Mouse (Mus musculus) ZHBTc4 (cell line): ENCODE data around the gene Rnf187.
A peak's percentile ranks its signal among the peaks of the same experiment; 100 is the strongest.

Source experiments
- DNase-seq: peaks from one replicate; pipeline ENCODE4 v3.0.0-alpha.2; 2011; ENCODE audit warnings: low read depth, low spot score

Rnf187 gene

DNA sequence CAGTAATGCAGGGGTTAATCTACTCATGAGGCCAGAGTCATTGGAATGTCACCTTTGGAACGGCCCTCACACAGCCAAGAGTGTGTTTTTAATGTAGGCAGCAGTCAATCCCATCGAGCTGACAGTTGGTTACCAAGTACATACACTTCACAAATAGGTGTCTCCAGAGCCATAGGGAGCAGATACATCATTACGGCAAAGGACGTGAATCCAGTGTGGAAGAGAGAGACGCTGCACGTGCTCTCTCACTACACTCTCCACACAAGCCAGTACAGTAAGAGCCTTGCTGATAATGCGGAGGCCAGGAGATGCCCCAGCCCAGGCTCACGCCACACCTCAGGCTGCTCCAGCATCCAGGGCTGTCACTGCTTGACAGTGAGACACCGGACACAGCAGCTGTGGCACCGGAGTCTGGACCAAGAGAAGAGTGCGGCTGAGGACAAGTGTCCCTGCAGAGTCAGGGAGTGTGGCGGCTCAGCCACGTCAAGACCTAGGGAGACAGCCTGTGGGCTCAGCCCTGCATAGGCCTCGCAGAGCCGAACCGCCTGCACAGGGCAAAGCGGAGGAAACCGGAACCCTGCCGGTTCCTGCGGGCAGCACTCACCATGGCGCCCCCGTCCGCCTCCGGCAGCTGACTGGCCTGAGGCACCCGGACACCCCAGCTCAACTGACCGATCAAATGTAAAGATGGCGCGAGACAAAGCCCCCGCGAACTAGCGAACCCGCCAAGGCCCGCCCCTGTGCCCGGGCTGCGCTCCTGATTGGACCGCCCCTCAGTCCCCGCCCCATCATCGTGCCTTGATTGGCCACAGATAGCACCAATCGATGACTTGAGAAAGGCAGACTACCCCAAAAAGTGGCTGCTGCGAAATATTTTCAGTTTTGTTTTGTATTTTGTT lies 35.0 kb downstream of the Rnf187 start, which contains the start of gene Zfp39:
Gene Zfp39 (minus strand): TSS at position 715 of the 899 bp plus-strand sequence.
- peak; percentile 96 for DNase-seq

- DNase-seq, result no peak
Observed at GRCm38 (mm10) chr11:58901080-58901479, 37.6 kb downstream of the Rnf187 start.

- no peak for DNase-seq
Observed at GRCm38 (mm10) chr11:58897485-58897884, 41.2 kb downstream of the Rnf187 start.

GRCm38 (mm10) chr11:58894456-58894855 lies 44.3 kb downstream of the Rnf187 start:
- DNase-seq, result peak; percentile 66

- no peak for DNase-seq
Observed at GRCm38 (mm10) chr11:58890511-58890910, 48.2 kb downstream of the Rnf187 start.

DNA sequence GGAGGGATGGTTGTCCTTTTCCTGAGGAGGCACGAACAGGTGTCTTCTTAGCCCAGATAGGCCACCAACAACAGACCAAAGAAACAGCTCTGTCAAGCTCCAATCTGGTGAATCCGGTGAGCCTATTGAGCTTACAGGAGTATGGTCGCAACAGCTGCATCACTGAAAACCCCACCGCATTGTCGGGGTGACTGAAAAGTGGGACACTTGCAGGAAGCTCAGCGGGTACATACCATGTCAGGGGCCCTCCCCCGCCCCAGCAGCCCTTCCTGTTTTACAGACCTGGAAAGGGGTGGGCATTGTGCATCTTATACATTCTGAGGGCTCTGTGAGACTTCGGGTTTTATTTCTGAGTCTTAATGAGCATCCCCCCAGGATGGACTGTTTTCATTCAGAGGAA lies 55.0 kb downstream of the Rnf187 start:
- no peak for DNase-seq
